Mouse (Mus musculus): Measurements from ENCODE around the gene Mtrf1.

DNA sequence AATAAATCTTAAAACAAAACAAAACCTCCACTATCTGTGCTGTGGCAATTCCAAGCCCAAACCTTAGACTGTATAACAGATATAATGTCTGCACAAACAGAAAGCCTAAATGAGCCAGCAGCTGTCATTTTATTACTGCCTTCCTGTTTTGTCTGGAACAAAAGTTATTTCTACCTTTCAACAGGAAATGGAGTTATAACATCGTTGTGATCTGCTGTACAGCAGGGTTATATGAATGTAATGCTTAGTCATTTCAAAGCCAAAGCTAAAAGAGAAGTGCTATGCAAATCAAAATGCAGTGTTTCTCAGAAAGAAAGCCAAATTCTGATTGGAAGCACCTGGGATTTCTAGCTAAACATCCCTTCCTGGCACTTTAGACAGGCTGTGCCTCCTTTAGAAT, 4.3 kb upstream of the Mtrf1 start:
- TF ChIP-seq CTCF (IDR thresholded peaks at IDR 0.05; ENCODE audit: extremely low read depth, insufficient read depth, insufficient read length, insufficient replicate concordance), result no peak
- TF ChIP-seq POLR2A (IDR thresholded peaks at IDR 0.05; ENCODE audit: low read depth, low read length), result no peak

Measured in spleen, adult 2 months (tissue).